Mouse (Mus musculus) brain, embryonic 14.5 days (tissue): ENCODE measurements around the gene Bmp6.

Experiments
- CTCF ChIP-seq: fragments of 200-500 bp; IDR thresholded peaks from 2 replicates; pipeline ENCODE4 v1.5.1; 2012; ENCODE audit warnings: inconsistent platforms, mild to moderate bottlenecking, moderate library complexity, borderline replicate concordance; ENCODE audit not compliant: insufficient read depth, insufficient read length; ENCODE audit errors: extremely low read depth
- POLR2A ChIP-seq: fragments of 200-500 bp; IDR thresholded peaks from 2 replicates; pipeline ENCODE4 v1.6.1; 2012; ENCODE audit warnings: mild to moderate bottlenecking, inconsistent platforms, borderline replicate concordance; ENCODE audit not compliant: poor library complexity, insufficient read depth, insufficient read length, severe bottlenecking; ENCODE audit errors: extremely low read depth

GRCm38 (mm10) chr13:38506936-38507335, 162.0 kb downstream of the Bmp6 start:
- TF ChIP-seq CTCF (no peak), POLR2A (no peak)
